Mouse (Mus musculus): ENCODE data around the gene St6galnac1. TPM values are rescaled to one million over a fixed set of nuclear protein-coding genes. Genes with fewer than 3 reads are reported as not detected.

Gene St6galnac1
- polyA plus RNA-seq, 1 experiment from 2014 or later = not detected

DNA sequence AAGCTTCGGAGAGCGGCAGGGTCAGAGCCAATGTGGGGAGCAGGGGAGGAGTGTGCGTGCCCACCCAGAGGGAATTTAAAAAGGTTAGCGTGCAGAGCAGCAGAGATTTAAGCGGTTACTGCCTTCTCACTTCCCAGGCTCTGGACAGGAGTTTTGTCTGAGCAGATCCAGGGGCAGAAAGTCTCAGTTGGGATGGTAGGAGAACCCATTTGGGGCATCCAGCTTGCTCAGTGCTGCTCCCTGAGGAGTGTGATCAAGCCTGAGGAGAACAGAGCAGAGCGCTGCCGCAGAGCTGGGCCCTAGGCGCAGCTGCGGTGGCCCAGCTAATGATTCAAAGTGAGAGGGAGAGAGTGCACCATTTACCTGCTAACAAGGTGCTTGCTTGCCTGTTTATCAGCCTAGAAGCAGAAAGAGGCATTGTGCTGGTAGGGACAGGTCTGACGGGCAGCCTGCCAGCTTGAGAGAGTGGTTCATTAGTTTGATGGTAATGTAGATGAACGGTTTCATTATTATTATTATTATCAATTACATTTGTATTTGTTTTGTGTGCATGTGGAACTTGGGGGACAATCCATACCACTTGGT, 33.6 kb upstream of the St6galnac1 start:
- no peak overlapping the region for H3K4me2 ChIP-seq (replicated peaks; ENCODE audit: low read depth, low read length)
- WGBS = 78% methylated on average over 11 of the region's 11 CpGs
- H3K9ac ChIP-seq (ENCODE audit: low read depth, low read length) = no peak overlapping the region
- H3K9me3 ChIP-seq (ENCODE audit: control insufficient read depth, low read length) = no peaks in the 10 kb centered on the region
- peaks cover 4% of the 10 kb centered on the region; the same call in 1 of the 2 replicates for H3K36me3 ChIP-seq (ENCODE audit: control insufficient read depth, insufficient read depth, low read length)
- no peak for ATAC-seq (ENCODE audit: low FRiP score, low TSS enrichment)
- H3K27me3 ChIP-seq (ENCODE audit: control insufficient read depth, insufficient read depth, low read length) = no peaks in the 10 kb centered on the region
- no peak overlapping the region for H3K27ac ChIP-seq (ENCODE audit: low read depth, low read length)
- peaks cover 27% of the 10 kb centered on the region for H3K4me1 ChIP-seq (ENCODE audit: control insufficient read depth, insufficient read depth, low read length)
- H3K4me3 ChIP-seq (ENCODE audit: low read length) = no peak overlapping the region

GRCm38 (mm10) chr11:116807938-116808606, 32.8 kb upstream of the St6galnac1 start:
- Histone ChIP-seq H3K27ac (ENCODE audit: low read depth, low read length) (no peak overlapping the region), H3K36me3 (ENCODE audit: control insufficient read depth, insufficient read depth, low read length) (peaks cover 4% of the 10 kb centered on the region; the same call in 1 of the 2 replicates), H3K4me1 (ENCODE audit: control insufficient read depth, insufficient read depth, low read length) (peaks cover 19% of the 10 kb centered on the region), H3K9ac (ENCODE audit: low read depth, low read length) (no peak overlapping the region), H3K9me3 (ENCODE audit: control insufficient read depth, low read length) (no peaks in the 10 kb centered on the region), H3K27me3 (ENCODE audit: control insufficient read depth, insufficient read depth, low read length) (no peaks in the 10 kb centered on the region), H3K4me3 (ENCODE audit: low read length) (no peak overlapping the region), H3K4me2 (replicated peaks; ENCODE audit: low read depth, low read length) (no peak overlapping the region)
- no peak for ATAC-seq (ENCODE audit: low FRiP score, low TSS enrichment)
- WGBS = 25% methylated on average over 7 of the region's 7 CpGs

DNA sequence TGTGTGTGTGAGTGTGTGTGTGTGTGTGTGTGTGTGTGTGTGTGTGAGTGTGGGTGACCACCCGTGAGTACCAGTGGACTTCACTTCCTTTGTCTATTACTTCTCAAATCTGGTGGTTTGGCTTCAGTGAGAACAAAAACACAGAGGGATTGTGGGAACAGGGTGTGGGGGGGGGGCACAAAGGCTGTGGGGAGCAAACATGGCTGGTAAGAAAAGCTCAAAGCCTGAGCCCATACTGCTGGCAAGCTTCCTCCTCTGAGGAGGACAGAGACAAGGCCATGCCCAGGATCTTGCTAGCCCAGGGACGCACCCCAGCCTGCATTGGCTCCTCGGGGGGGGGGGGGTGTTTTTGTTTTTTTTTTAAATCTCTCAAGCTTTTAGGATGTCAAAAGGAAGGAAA, 32.2 kb upstream of the St6galnac1 start:
- no peak for ATAC-seq (ENCODE audit: low FRiP score, low TSS enrichment)
- Histone ChIP-seq H3K36me3 (ENCODE audit: control insufficient read depth, insufficient read depth, low read length) (peaks cover 4% of the 10 kb centered on the region; the same call in 1 of the 2 replicates), H3K4me1 (ENCODE audit: control insufficient read depth, insufficient read depth, low read length) (peaks cover 13% of the 10 kb centered on the region), H3K4me2 (replicated peaks; ENCODE audit: low read depth, low read length) (no peak overlapping the region), H3K4me3 (ENCODE audit: low read length) (no peak overlapping the region), H3K27ac (ENCODE audit: low read depth, low read length) (no peak overlapping the region), H3K9ac (ENCODE audit: low read depth, low read length) (no peak overlapping the region), H3K27me3 (ENCODE audit: control insufficient read depth, insufficient read depth, low read length) (no peaks in the 10 kb centered on the region), H3K9me3 (ENCODE audit: control insufficient read depth, low read length) (no peaks in the 10 kb centered on the region)
- 68% methylated on average over 3 of the region's 3 CpGs for WGBS

DNA sequence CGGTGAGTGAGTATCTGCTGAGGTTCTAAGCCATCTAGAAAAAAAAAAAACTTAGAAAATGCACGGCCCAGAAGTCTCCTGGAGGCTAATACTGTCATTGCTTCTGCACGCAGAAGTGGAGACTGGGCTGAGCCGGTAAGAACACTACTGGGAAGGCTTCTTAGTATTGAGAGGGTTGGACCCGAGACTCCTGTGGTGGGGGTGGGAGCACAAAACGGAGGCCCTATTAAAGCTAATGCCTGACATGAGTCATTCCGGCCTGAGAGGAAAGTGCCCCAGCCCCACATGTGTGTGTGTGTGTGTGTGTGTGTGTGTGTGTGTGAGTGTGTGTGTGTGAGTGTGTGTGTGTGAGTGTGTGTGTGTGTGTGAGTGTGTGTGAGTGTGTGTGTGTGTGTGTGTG, 31.8 kb upstream of the St6galnac1 start:
- peaks cover 4% of the 10 kb centered on the region; the same call in 1 of the 2 replicates for H3K36me3 ChIP-seq (ENCODE audit: control insufficient read depth, insufficient read depth, low read length)
- 51% methylated on average over 7 of the region's 7 CpGs for WGBS
- H3K4me1 ChIP-seq (ENCODE audit: control insufficient read depth, insufficient read depth, low read length) = peaks cover 9% of the 10 kb centered on the region
- H3K27me3 ChIP-seq (ENCODE audit: control insufficient read depth, insufficient read depth, low read length) = no peaks in the 10 kb centered on the region
- no peak overlapping the region for H3K4me3 ChIP-seq (ENCODE audit: low read length)
- no peak overlapping the region for H3K4me2 ChIP-seq (replicated peaks; ENCODE audit: low read depth, low read length)
- no peak for ATAC-seq (ENCODE audit: low FRiP score, low TSS enrichment)
- H3K9ac ChIP-seq (ENCODE audit: low read depth, low read length) = no peak overlapping the region
- H3K9me3 ChIP-seq (ENCODE audit: control insufficient read depth, low read length) = no peaks in the 10 kb centered on the region
- H3K27ac ChIP-seq (ENCODE audit: low read depth, low read length) = no peak overlapping the region

DNA sequence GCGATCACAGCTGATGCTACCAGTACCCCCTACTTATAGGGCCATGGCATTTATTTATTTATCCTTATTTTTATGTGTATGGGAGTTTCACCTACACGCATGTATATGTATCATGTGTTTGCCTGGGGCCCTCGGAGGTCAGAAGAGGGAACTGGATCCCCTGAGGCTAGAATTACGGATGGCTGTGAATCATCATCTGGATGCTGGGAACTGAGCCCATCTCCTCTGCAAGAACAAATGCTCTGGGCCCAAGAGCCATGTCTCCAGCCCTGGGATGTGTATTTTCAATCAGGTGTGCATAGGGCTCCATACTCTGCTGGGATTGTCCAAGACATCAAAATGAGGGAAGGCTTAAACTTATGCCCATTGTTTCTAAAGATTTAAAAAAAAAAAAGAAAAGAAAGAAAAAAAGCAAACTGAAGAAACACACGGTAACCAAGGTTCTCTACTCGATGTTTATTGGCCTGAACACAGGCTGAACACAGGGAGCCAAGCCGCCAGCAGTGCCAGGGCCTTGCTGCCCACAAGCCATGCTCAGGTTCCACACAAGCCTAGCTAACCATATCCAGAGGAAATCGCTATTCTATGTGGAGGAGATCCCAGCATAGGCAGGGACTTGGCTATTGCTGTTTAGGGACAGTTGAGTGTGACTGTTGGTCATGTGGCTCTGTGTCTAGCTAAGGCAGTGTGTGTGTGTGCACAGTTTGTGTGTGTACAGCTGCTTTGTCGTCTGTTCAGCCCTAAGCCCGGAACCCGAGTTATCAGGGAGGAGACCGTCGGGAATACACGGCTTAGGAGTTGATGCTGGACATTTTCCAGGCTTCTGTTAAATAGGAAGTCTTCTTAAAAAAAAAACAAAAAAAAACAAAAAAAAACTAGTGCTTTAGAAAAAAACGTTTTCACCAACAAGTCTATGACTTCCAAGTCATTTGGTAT, 31.1 kb upstream of the St6galnac1 start:
- Histone ChIP-seq H3K36me3 (ENCODE audit: control insufficient read depth, insufficient read depth, low read length) (peaks cover 4% of the 10 kb centered on the region; the same call in 1 of the 2 replicates), H3K4me3 (ENCODE audit: low read length) (no peak overlapping the region), H3K4me1 (ENCODE audit: control insufficient read depth, insufficient read depth, low read length) (peaks cover 8% of the 10 kb centered on the region), H3K27me3 (ENCODE audit: control insufficient read depth, insufficient read depth, low read length) (no peaks in the 10 kb centered on the region), H3K27ac (ENCODE audit: low read depth, low read length) (peak overlapping the region; percentile 47; the same call in 1 of the 2 replicates), H3K9me3 (ENCODE audit: control insufficient read depth, low read length) (no peaks in the 10 kb centered on the region), H3K9ac (ENCODE audit: low read depth, low read length) (no peak overlapping the region), H3K4me2 (replicated peaks; ENCODE audit: low read depth, low read length) (no peak overlapping the region)
- no peak for ATAC-seq (ENCODE audit: low FRiP score, low TSS enrichment)
- 68% methylated on average over 15 of the region's 15 CpGs for WGBS

DNA sequence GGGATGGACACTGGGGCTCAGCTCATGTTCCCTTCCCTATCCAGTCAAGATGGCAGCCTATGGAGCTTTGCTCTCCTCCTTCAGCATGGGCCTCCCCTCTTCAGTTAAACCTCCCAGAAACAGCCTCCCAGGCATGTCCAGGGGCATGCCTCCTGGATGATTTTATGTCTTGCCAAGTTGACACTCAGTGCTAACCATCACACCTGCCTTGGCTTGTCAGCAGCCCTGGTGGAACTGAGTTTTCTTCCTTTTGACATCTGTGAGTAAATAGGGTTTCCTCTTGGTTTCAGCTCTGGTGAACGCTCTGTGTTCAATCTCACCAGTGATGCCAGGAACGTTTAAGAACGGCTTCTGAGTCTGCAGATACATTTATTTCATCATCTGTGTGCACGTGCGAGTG, 27.4 kb upstream of the St6galnac1 start:
- Histone ChIP-seq H3K36me3 (ENCODE audit: control insufficient read depth, insufficient read depth, low read length) (no peaks in the 10 kb centered on the region), H3K27me3 (ENCODE audit: control insufficient read depth, insufficient read depth, low read length) (no peaks in the 10 kb centered on the region), H3K4me3 (ENCODE audit: low read length) (no peak overlapping the region), H3K27ac (ENCODE audit: low read depth, low read length) (no peak overlapping the region), H3K4me1 (ENCODE audit: control insufficient read depth, insufficient read depth, low read length) (peaks cover 10% of the 10 kb centered on the region; the same call in 1 of the 2 replicates), H3K4me2 (replicated peaks; ENCODE audit: low read depth, low read length) (no peak overlapping the region), H3K9ac (ENCODE audit: low read depth, low read length) (no peak overlapping the region), H3K9me3 (ENCODE audit: control insufficient read depth, low read length) (no peaks in the 10 kb centered on the region)
- no peak for ATAC-seq (ENCODE audit: low FRiP score, low TSS enrichment)
- WGBS = 87% methylated on average over 5 of the region's 5 CpGs

- no peaks in the 10 kb centered on the region for H3K27me3 ChIP-seq (ENCODE audit: control insufficient read depth, insufficient read depth, low read length)
- no peak overlapping the region for H3K4me2 ChIP-seq (replicated peaks; ENCODE audit: low read depth, low read length)
- no peak for ATAC-seq (ENCODE audit: low FRiP score, low TSS enrichment)
- no peak overlapping the region for H3K4me3 ChIP-seq (ENCODE audit: low read length)
- no peak overlapping the region for H3K9ac ChIP-seq (ENCODE audit: low read depth, low read length)
- 59% methylated on average over 5 of the region's 5 CpGs for WGBS
- no peaks in the 10 kb centered on the region for H3K9me3 ChIP-seq (ENCODE audit: control insufficient read depth, low read length)
- no peaks in the 10 kb centered on the region for H3K36me3 ChIP-seq (ENCODE audit: control insufficient read depth, insufficient read depth, low read length)
- H3K4me1 ChIP-seq (ENCODE audit: control insufficient read depth, insufficient read depth, low read length) = 0 out of 2 replicates have a peak, but pooled peaks cover 6% of the 10 kb centered on the region
- H3K27ac ChIP-seq (ENCODE audit: low read depth, low read length) = no peak overlapping the region
These were observed 25.8 kb upstream of the St6galnac1 start for GRCm38 (mm10) chr11:116801106-116801505.

GRCm38 (mm10) chr11:116799364-116799763, 24.1 kb upstream of the St6galnac1 start:
- 0 out of 2 replicates have a peak, but pooled peaks cover 6% of the 10 kb centered on the region for H3K4me1 ChIP-seq (ENCODE audit: control insufficient read depth, insufficient read depth, low read length)
- ATAC-seq (ENCODE audit: low FRiP score, low TSS enrichment) = no peak
- H3K4me2 ChIP-seq (replicated peaks; ENCODE audit: low read depth, low read length) = no peak overlapping the region
- no peaks in the 10 kb centered on the region for H3K27me3 ChIP-seq (ENCODE audit: control insufficient read depth, insufficient read depth, low read length)
- H3K9ac ChIP-seq (ENCODE audit: low read depth, low read length) = no peak overlapping the region
- no peak overlapping the region for H3K27ac ChIP-seq (ENCODE audit: low read depth, low read length)
- H3K9me3 ChIP-seq (ENCODE audit: control insufficient read depth, low read length) = no peaks in the 10 kb centered on the region
- 81% methylated on average over 5 of the region's 5 CpGs for WGBS
- no peaks in the 10 kb centered on the region for H3K36me3 ChIP-seq (ENCODE audit: control insufficient read depth, insufficient read depth, low read length)
- no peak overlapping the region for H3K4me3 ChIP-seq (ENCODE audit: low read length)

Data from kidney, embryonic 14.5 days (tissue).